In genomic region chr6:35379890-35380289, GRCm38 (mm10) we compare ENCODE assay signal across 8 mouse cellular contexts. TPM values are rescaled to one million over a fixed set of nuclear protein-coding genes. Genes with fewer than 3 reads are reported as not detected.
DNase-seq lines count a peak whose midpoint lies in the region; ATAC-seq lines count a peak whose summit lies in the region.

No protein-coding gene starts in this region.

- no peaks in the 10 kb centered on the region for H3K27me3 ChIP-seq in midbrain, embryonic 11.5 days (ENCODE audit: control insufficient read depth, insufficient read depth, low read length)
- H3K27me3 ChIP-seq in midbrain, embryonic 15.5 days (replicated peaks): no peaks in the 10 kb centered on the region
- no peaks in the 10 kb centered on the region for H3K27me3 ChIP-seq in intestine, embryonic 16.5 days (replicated peaks; ENCODE audit: control insufficient read depth, insufficient read depth, low read length)
- H3K27me3 ChIP-seq in midbrain, embryonic 12.5 days: peaks cover 9% of the 10 kb centered on the region; the same call in 1 of the 2 replicates

- ATAC-seq in midbrain, embryonic 11.5 days (ENCODE audit: low FRiP score): peak; percentile 66
- ATAC-seq in midbrain, embryonic 15.5 days (replicated peaks): no peak
- peak; percentile 79 for ATAC-seq in intestine, embryonic 16.5 days
- ATAC-seq in midbrain, embryonic 12.5 days (ENCODE audit: low FRiP score, low read depth): no peak

- no peak overlapping the region for H3K9ac ChIP-seq in midbrain, embryonic 11.5 days (ENCODE audit: low read length)
- H3K9ac ChIP-seq in midbrain, embryonic 15.5 days: no peak overlapping the region
- no peak overlapping the region for H3K9ac ChIP-seq in intestine, embryonic 16.5 days (ENCODE audit: low read depth, low read length)
- no peak overlapping the region for H3K9ac ChIP-seq in midbrain, embryonic 12.5 days (replicated peaks)

- no peak overlapping the region for H3K4me3 ChIP-seq in midbrain, embryonic 11.5 days (ENCODE audit: low read depth, low read length)
- no peak overlapping the region for H3K4me3 ChIP-seq in midbrain, embryonic 15.5 days
- H3K4me3 ChIP-seq in intestine, embryonic 16.5 days (ENCODE audit: low read length): peak overlapping the region; percentile 13; the same call in 1 of the 2 replicates
- H3K4me3 ChIP-seq in midbrain, embryonic 12.5 days: 0 out of 2 replicates have a peak overlapping the region, but pooled peaks have one; percentile 4

- intact Hi-C loops in left cerebral cortex, postnatal 25 days (cut with DNase I): loop anchor here (10.0 kb wide), 6 partner anchors 125 to 1665 kb away; partner anchors contain the start of gene Chrm2

- H3K36me3 ChIP-seq in midbrain, embryonic 11.5 days (ENCODE audit: control insufficient read depth, insufficient read depth, low read length): no peaks in the 10 kb centered on the region
- no peaks in the 10 kb centered on the region for H3K36me3 ChIP-seq in midbrain, embryonic 15.5 days (replicated peaks)
- H3K36me3 ChIP-seq in intestine, embryonic 16.5 days (ENCODE audit: control insufficient read depth, insufficient read depth, low read length): no peaks in the 10 kb centered on the region
- no peaks in the 10 kb centered on the region for H3K36me3 ChIP-seq in midbrain, embryonic 12.5 days

- no peak overlapping the region for H3K27ac ChIP-seq in midbrain, embryonic 11.5 days (ENCODE audit: low read depth, low read length)
- no peak overlapping the region for H3K27ac ChIP-seq in midbrain, embryonic 15.5 days
- H3K27ac ChIP-seq in intestine, embryonic 16.5 days (ENCODE audit: low read length): no peak overlapping the region
- H3K27ac ChIP-seq in midbrain, embryonic 12.5 days (replicated peaks): no peak overlapping the region

- WGBS in midbrain, embryonic 11.5 days: 11% methylated on average over 8 of the region's 8 CpGs
- 12% methylated on average over 8 of the region's 8 CpGs for WGBS in midbrain, embryonic 15.5 days
- WGBS in intestine, embryonic 16.5 days: 17% methylated on average over 8 of the region's 8 CpGs
- WGBS in midbrain, embryonic 12.5 days: 11% methylated on average over 8 of the region's 8 CpGs

- peak; percentile 96 for DNase-seq in midbrain, embryonic 11.5 days (ENCODE audit: low spot score, missing footprints)
- peak; percentile 84 for DNase-seq in embryo, embryonic 9.5 days (ENCODE audit: extremely low spot score)
- DNase-seq in gastrocnemius, postnatal 4 days (ENCODE audit: low spot score in 2 of 2): peak; percentile 46 to 69
- DNase-seq in left cerebral cortex, postnatal 25 days (ENCODE audit: low spot score in 2 of 2): peak; percentile 55 to 70
- DNase-seq in spleen, adult 18-20 months: peak; percentile 55 to 78

- H3K4me2 ChIP-seq in midbrain, embryonic 11.5 days: no peak overlapping the region
- no peak overlapping the region for H3K4me2 ChIP-seq in midbrain, embryonic 15.5 days
- H3K4me2 ChIP-seq in intestine, embryonic 16.5 days (ENCODE audit: low read depth, low read length): peak overlapping the region; percentile 31; the same call in 1 of the 2 replicates
- peak overlapping the region; percentile 18 for H3K4me2 ChIP-seq in midbrain, embryonic 12.5 days (replicated peaks)

- no peaks in the 10 kb centered on the region for H3K9me3 ChIP-seq in midbrain, embryonic 11.5 days (ENCODE audit: control insufficient read depth, low read length)
- H3K9me3 ChIP-seq in midbrain, embryonic 15.5 days: no peaks in the 10 kb centered on the region
- H3K9me3 ChIP-seq in intestine, embryonic 16.5 days (ENCODE audit: control insufficient read depth, low read length): no peaks in the 10 kb centered on the region
- H3K9me3 ChIP-seq in midbrain, embryonic 12.5 days: no peaks in the 10 kb centered on the region

- no peaks in the 10 kb centered on the region for H3K4me1 ChIP-seq in midbrain, embryonic 11.5 days (ENCODE audit: control insufficient read depth, insufficient read depth, low read length)
- peaks cover 8% of the 10 kb centered on the region for H3K4me1 ChIP-seq in midbrain, embryonic 15.5 days
- H3K4me1 ChIP-seq in intestine, embryonic 16.5 days (ENCODE audit: control insufficient read depth, insufficient read depth, low read length): 0 out of 2 replicates have a peak, but pooled peaks cover 2% of the 10 kb centered on the region
- 0 out of 2 replicates have a peak, but pooled peaks cover 2% of the 10 kb centered on the region for H3K4me1 ChIP-seq in midbrain, embryonic 12.5 days

RNA-seq across cellular contexts. Expression of gene Fam180a, which starts 53.9 kb away (rescaled TPM):
- polyA plus RNA-seq in midbrain, embryonic 11.5 days (2014; fragmentation: Nextera tagmentation; extraction: Ambion mirVana): not detected in 2 replicates
- 1.7 and 2.5 TPM in 2 replicates for polyA plus RNA-seq in midbrain, embryonic 15.5 days (2015; fragmentation: Nextera tagmentation; extraction: Ambion mirVana)
- 1 to 10 TPM in 1 of 2 experiments, under 1 TPM in 1; 0.21 to 1.0 TPM for total RNA-seq in gastrocnemius, postnatal 4 days (2021)
- polyA plus RNA-seq in intestine, embryonic 16.5 days (2015; fragmentation: Nextera tagmentation; extraction: Ambion mirVana): 1.8 and 2.1 TPM in 2 replicates
- 1 to 10 TPM; 5.0 to 6.6 TPM for total RNA-seq in left cerebral cortex, postnatal 25 days (2021)
- 0.10 and 0.18 TPM in 2 replicates for polyA plus RNA-seq in midbrain, embryonic 12.5 days (2016; fragmentation: Nextera tagmentation; extraction: Ambion mirVana)

Comparison
In these comparisons a context has a peak if more than half of its experiments do, and no peak if none do; other contexts are left out.
1. ATAC-seq: peak in midbrain, embryonic 11.5 days (single experiment) and intestine, embryonic 16.5 days (single experiment); none in midbrain, embryonic 15.5 days (single experiment) and midbrain, embryonic 12.5 days (single experiment).
2. H3K4me2 ChIP-seq: peak in intestine, embryonic 16.5 days (single experiment) and midbrain, embryonic 12.5 days (single experiment); none in midbrain, embryonic 11.5 days (single experiment) and midbrain, embryonic 15.5 days (single experiment).
3. H3K4me3 ChIP-seq: peak in intestine, embryonic 16.5 days (single experiment) and midbrain, embryonic 12.5 days (single experiment); none in midbrain, embryonic 11.5 days (single experiment) and midbrain, embryonic 15.5 days (single experiment).
4. Peak in every context shown above with its lines, with median percentiles within 50 percentile points of each other: DNase-seq.